Mouse (Mus musculus) 416B (cell line): ENCODE data around the gene Tia1.

Experiments used
- DNase-seq: peaks from one replicate; pipeline ENCODE4 v3.0.0; 2011; ENCODE audit warnings: low read depth

Gene Tia1

GRCm38 (mm10) chr6:86385362-86386104 lies 18.5 kb upstream of the Tia1 start:
- no peak for DNase-seq

- DNase-seq = no peak
Observed at GRCm38 (mm10) chr6:86387313-86387712, 16.7 kb upstream of the Tia1 start.

- no peak for DNase-seq
Observed at GRCm38 (mm10) chr6:86388461-86388860, 15.6 kb upstream of the Tia1 start.

- DNase-seq = no peak
Observed at GRCm38 (mm10) chr6:86391326-86391725, 12.7 kb upstream of the Tia1 start.

- DNase-seq = no peak
Observed at GRCm38 (mm10) chr6:86393187-86393586, 10.8 kb upstream of the Tia1 start.

- no peak for DNase-seq
Observed at GRCm38 (mm10) chr6:86394078-86394720, 9.8 kb upstream of the Tia1 start.

- no peak for DNase-seq
Observed at GRCm38 (mm10) chr6:86395021-86395420, 9.0 kb upstream of the Tia1 start.

GRCm38 (mm10) chr6:86395969-86396368 lies 8.1 kb upstream of the Tia1 start:
- peak; percentile 40 for DNase-seq

- peak; percentile 89 for DNase-seq
Observed at GRCm38 (mm10) chr6:86396581-86397256, 7.3 kb upstream of the Tia1 start, which contains the start of gene Pcyox1. Pcyox1 (minus strand) TSS chr6:86397154.

GRCm38 (mm10) chr6:86397257-86397980 lies 6.6 kb upstream of the Tia1 start:
- DNase-seq = peak; percentile 61

GRCm38 (mm10) chr6:86398986-86399385 lies 5.0 kb upstream of the Tia1 start:
- DNase-seq = no peak

- DNase-seq = no peak
Observed at GRCm38 (mm10) chr6:86399995-86400394, 4.0 kb upstream of the Tia1 start.

- peak; percentile 92 for DNase-seq
Observed at GRCm38 (mm10) chr6:86400972-86401371, 3.0 kb upstream of the Tia1 start.

- peak; percentile 62 for DNase-seq
Observed at GRCm38 (mm10) chr6:86402681-86403607, 1.1 kb upstream of the Tia1 start.

- DNase-seq = peak; percentile 92
Observed at GRCm38 (mm10) chr6:86403728-86404099, 305 bp upstream of the Tia1 start.

GRCm38 (mm10) chr6:86404996-86405395 lies 977 bp downstream of the Tia1 start:
- DNase-seq = peak; percentile 71

- DNase-seq = no peak
Observed at GRCm38 (mm10) chr6:86406306-86406705, 2.3 kb downstream of the Tia1 start.

GRCm38 (mm10) chr6:86418711-86419110 lies 14.7 kb downstream of the Tia1 start:
- no peak for DNase-seq

GRCm38 (mm10) chr6:86419239-86419638 lies 15.2 kb downstream of the Tia1 start:
- DNase-seq = no peak

- DNase-seq = peak; percentile 61
Observed at GRCm38 (mm10) chr6:86420491-86420890, 16.5 kb downstream of the Tia1 start.

GRCm38 (mm10) chr6:86426358-86426757 lies 22.3 kb downstream of the Tia1 start, which contains the start of gene Gm44790:
Gm44790 (plus strand) TSS chr6:86426658.
- no peak for DNase-seq
